Mouse (Mus musculus): Measurements from ENCODE around the gene Lrrc8d.

DNA sequence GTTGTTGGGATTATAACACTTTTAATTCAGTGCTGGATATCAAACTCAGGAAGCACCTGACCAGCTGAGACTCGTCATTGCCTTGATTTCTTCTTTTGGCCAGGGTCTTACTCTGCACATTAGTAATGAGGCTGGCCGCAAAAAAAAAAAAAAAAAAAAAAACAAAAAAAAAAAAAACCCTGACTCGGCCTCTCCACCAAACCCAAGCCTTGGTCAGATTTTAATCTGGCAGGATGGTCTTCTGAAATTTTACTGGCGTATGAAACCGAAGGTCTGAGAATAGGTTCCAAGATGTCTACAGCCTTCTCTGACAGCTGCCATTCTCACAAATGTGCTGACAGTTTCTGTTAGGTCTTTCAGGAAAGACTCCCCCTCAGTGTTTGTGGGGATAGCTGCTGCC, 8.5 kb downstream of the Lrrc8d start:
- TF ChIP-seq CTCF (IDR thresholded peaks at IDR 0.05; ENCODE audit: borderline replicate concordance, insufficient read depth, low read depth, low read length) (no peak), POLR2A (IDR thresholded peaks at IDR 0.05; ENCODE audit: borderline replicate concordance, insufficient read depth, low read length) (no peak)

All from cerebellum, adult 2 months (tissue).